Mouse (Mus musculus): ENCODE measurements at regions not wholly inside any gene's neighbourhood (a gene's known extent, or its start where the extent isn't known, plus 50 kb on each side); places are given as distances from the start of the nearest gene placed in this dataset.

GRCm38 (mm10) chr8:82196504-82196903, 206.5 kb downstream of the Il15 start:
- no peaks in the 10 kb centered on the region for H3K36me3 ChIP-seq (ENCODE audit: insufficient read depth, low read length)
- no peaks in the 10 kb centered on the region for H3K9me3 ChIP-seq (ENCODE audit: low read length)
- ATAC-seq (ENCODE audit: low FRiP score, low TSS enrichment), result no peak
- H3K4me3 ChIP-seq (ENCODE audit: low read length), result no peak overlapping the region
- H3K9ac ChIP-seq (replicated peaks; ENCODE audit: low read length), result no peak overlapping the region
- no peak overlapping the region for H3K4me2 ChIP-seq (replicated peaks; ENCODE audit: low read depth, low read length)
- H3K27me3 ChIP-seq (ENCODE audit: insufficient read depth, low read length), result no peaks in the 10 kb centered on the region
- WGBS, result 61% methylated on average over 3 of the region's 3 CpGs
- no peak overlapping the region for H3K27ac ChIP-seq (ENCODE audit: low read length)
- no peaks in the 10 kb centered on the region for H3K4me1 ChIP-seq (ENCODE audit: insufficient read depth, low read length)

- H3K27ac ChIP-seq (ENCODE audit: low read length), result no peak overlapping the region
- H3K27me3 ChIP-seq (ENCODE audit: insufficient read depth, low read length), result no peaks in the 10 kb centered on the region
- H3K4me3 ChIP-seq (ENCODE audit: low read length), result no peak overlapping the region
- H3K4me2 ChIP-seq (replicated peaks; ENCODE audit: low read depth, low read length), result no peak overlapping the region
- WGBS, result 70% methylated on average over 5 of the region's 5 CpGs
- no peak for ATAC-seq (ENCODE audit: low FRiP score, low TSS enrichment)
- H3K9ac ChIP-seq (replicated peaks; ENCODE audit: low read length), result no peak overlapping the region
- H3K9me3 ChIP-seq (ENCODE audit: low read length), result peaks cover 5% of the 10 kb centered on the region; the same call in 1 of the 2 replicates
- H3K36me3 ChIP-seq (ENCODE audit: insufficient read depth, low read length), result no peaks in the 10 kb centered on the region
- no peaks in the 10 kb centered on the region for H3K4me1 ChIP-seq (ENCODE audit: insufficient read depth, low read length)
Observed at GRCm38 (mm10) chr8:82195112-82195511, 207.9 kb downstream of the Il15 start.

- H3K4me3 ChIP-seq (ENCODE audit: low read length), result no peak overlapping the region
- no peak overlapping the region for H3K4me2 ChIP-seq (replicated peaks; ENCODE audit: low read depth, low read length)
- H3K27ac ChIP-seq (ENCODE audit: low read length), result no peak overlapping the region
- ATAC-seq (ENCODE audit: low FRiP score, low TSS enrichment), result no peak
- H3K4me1 ChIP-seq (ENCODE audit: insufficient read depth, low read length), result no peaks in the 10 kb centered on the region
- 95% methylated on average over 2 of the region's 2 CpGs for WGBS
- no peak overlapping the region for H3K9ac ChIP-seq (replicated peaks; ENCODE audit: low read length)
- H3K9me3 ChIP-seq (ENCODE audit: low read length), result peaks cover 5% of the 10 kb centered on the region; the same call in 1 of the 2 replicates
- no peaks in the 10 kb centered on the region for H3K27me3 ChIP-seq (ENCODE audit: insufficient read depth, low read length)
- H3K36me3 ChIP-seq (ENCODE audit: insufficient read depth, low read length), result no peaks in the 10 kb centered on the region
Observed at GRCm38 (mm10) chr8:82191011-82191410, 212.0 kb downstream of the Il15 start.

- no peak overlapping the region for H3K4me3 ChIP-seq (ENCODE audit: low read length)
- no peaks in the 10 kb centered on the region for H3K4me1 ChIP-seq (ENCODE audit: insufficient read depth, low read length)
- WGBS, result 36% methylated on average over 2 of the region's 2 CpGs
- H3K4me2 ChIP-seq (replicated peaks; ENCODE audit: low read depth, low read length), result no peak overlapping the region
- H3K9me3 ChIP-seq (ENCODE audit: low read length), result peaks cover 5% of the 10 kb centered on the region; the same call in 1 of the 2 replicates
- no peak overlapping the region for H3K27ac ChIP-seq (ENCODE audit: low read length)
- ATAC-seq (ENCODE audit: low FRiP score, low TSS enrichment), result 0 out of 2 replicates have a peak, but pooled peaks have one; percentile 31
- no peak overlapping the region for H3K9ac ChIP-seq (replicated peaks; ENCODE audit: low read length)
- H3K27me3 ChIP-seq (ENCODE audit: insufficient read depth, low read length), result no peaks in the 10 kb centered on the region
- no peaks in the 10 kb centered on the region for H3K36me3 ChIP-seq (ENCODE audit: insufficient read depth, low read length)
Observed at GRCm38 (mm10) chr8:82187138-82187880, 215.7 kb downstream of the Il15 start.

- Histone ChIP-seq H3K27me3 (ENCODE audit: insufficient read depth, low read length) (no peaks in the 10 kb centered on the region), H3K4me1 (ENCODE audit: insufficient read depth, low read length) (no peaks in the 10 kb centered on the region), H3K27ac (ENCODE audit: low read length) (no peak overlapping the region), H3K36me3 (ENCODE audit: insufficient read depth, low read length) (no peaks in the 10 kb centered on the region), H3K4me2 (replicated peaks; ENCODE audit: low read depth, low read length) (no peak overlapping the region), H3K9ac (replicated peaks; ENCODE audit: low read length) (no peak overlapping the region), H3K4me3 (ENCODE audit: low read length) (no peak overlapping the region), H3K9me3 (ENCODE audit: low read length) (no peaks in the 10 kb centered on the region)
- no peak for ATAC-seq (ENCODE audit: low FRiP score, low TSS enrichment)
Observed at GRCm38 (mm10) chr8:82184022-82184421, 219.0 kb downstream of the Il15 start.
